Mouse (Mus musculus) liver, postnatal 0 days (tissue): ENCODE results near the gene Zfr2.

Experiments used
- CTCF ChIP-seq: sonication (generic); IDR thresholded peaks from 2 replicates; pipeline ENCODE4 v1.5.1; 2016; ENCODE audit warnings: antibody characterized with exemption, low read depth
- EP300 ChIP-seq: IDR thresholded peaks from 2 replicates; pipeline ENCODE4 v1.6.1; 2016; ENCODE audit warnings: antibody characterized with exemption, low read depth, mild to moderate bottlenecking

GRCm38 (mm10) chr10:81197305-81197704, 35.6 kb upstream of the Zfr2 start:
- TF ChIP-seq CTCF: no peak
- no peak for TF ChIP-seq EP300
